Mouse (Mus musculus) stomach, embryonic 16.5 days (tissue): Measurements from ENCODE around the gene Afmid. TPM values are rescaled to one million over a fixed set of nuclear protein-coding genes. Genes with fewer than 3 reads are reported as not detected.

Source experiments
- ATAC-seq: fragments of 200-750 bp; cut with Nextera tagmentation; 2 replicates; pipeline ENCODE4 v1.8.0; 2017; ENCODE audit warnings: moderate number of reproducible peaks, moderate TSS enrichment; ENCODE audit not compliant: insufficient read depth, low FRiP score
- H3K27ac ChIP-seq: fragments of 300-500 bp; sonication (generic); 2 replicates; pipeline ENCODE4 v1.5.1; 2014; ENCODE audit warnings: low read length
- H3K27me3 ChIP-seq: fragments of 300-500 bp; sonication (generic); 2 replicates; pipeline ENCODE4 v1.6.1; 2014; ENCODE audit warnings: low read length, control low read depth, mixed read lengths; ENCODE audit not compliant: control insufficient read depth, insufficient read depth
- H3K36me3 ChIP-seq: fragments of 300-500 bp; sonication (generic); 2 replicates; pipeline ENCODE4 v1.6.1; 2014; ENCODE audit warnings: low read length; ENCODE audit not compliant: control insufficient read depth, insufficient read depth
- H3K4me1 ChIP-seq: fragments of 300-500 bp; sonication (generic); 2 replicates; pipeline ENCODE4 v1.6.1; 2014; ENCODE audit warnings: low read length, control low read depth, mixed read lengths; ENCODE audit not compliant: control insufficient read depth, insufficient read depth
- H3K4me2 ChIP-seq: fragments of 300-500 bp; sonication (generic); 2 replicates; pipeline ENCODE4 v1.6.1; 2014; ENCODE audit warnings: low read depth, low read length, mixed read lengths
- H3K4me3 ChIP-seq: fragments of 300-500 bp; sonication (generic); replicated peaks from 2 replicates; pipeline ENCODE4 v1.5.1; 2014; ENCODE audit warnings: mild to moderate bottlenecking, low read length
- H3K9ac ChIP-seq: fragments of 300-500 bp; sonication (generic); 2 replicates; pipeline ENCODE4 v1.6.1; 2014; ENCODE audit warnings: low read length
- H3K9me3 ChIP-seq: fragments of 300-500 bp; sonication (generic); replicated peaks from 2 replicates; pipeline ENCODE4 v1.6.1; 2016; ENCODE audit warnings: low read length, control low read depth; ENCODE audit not compliant: control insufficient read depth
- WGBS: fragments of 180-500 bp; shearing (Covaris S2); extraction: QIAGEN DNeasy Blood & Tissue Kit; methylation state at CpG from one replicate; pipeline ENCODE4 v1.1.7; 2014; 5-methylcytosine and 5-hydroxymethylcytosine counted together
- polyA plus RNA-seq: library from polyadenylated mRNA; unstranded; fragments of >200 nt; fragmentation: Nextera tagmentation; extraction: Ambion mirVana; gene quantifications from 2 replicates; pipeline ENCODE4 v1.2.1, GENCODE M21; 2015

Afmid gene
- polyA plus RNA-seq, result 6.8 and 8.5 TPM in 2 replicates

- WGBS, result under 1% methylated on average over 34 of the region's 34 CpGs
- Histone ChIP-seq H3K4me3 (peak within 1 kb of the TSS; percentile 55), H3K36me3 (no peaks in the 10 kb centered on the region), H3K4me2 (peak within 1 kb of the TSS; percentile 74), H3K27me3 (no peaks in the 10 kb centered on the region), H3K4me1 (peaks cover 72% of the 10 kb centered on the region), H3K9me3 (no peaks in the 10 kb centered on the region), H3K27ac (peak within 1 kb of the TSS; percentile 94), H3K9ac (peak within 1 kb of the TSS; percentile 77)
- peak; percentile 63; the same call in 1 of the 2 replicates for ATAC-seq
Measured at GRCm38 (mm10) chr11:117825333-117826101, at the start of gene Afmid, which contains the start of gene Tk1. Gene Afmid, plus strand, starts transcription at chr11:117825924. Gene Tk1, minus strand, starts transcription at chr11:117826092.

GRCm38 (mm10) chr11:117776085-117776792 is 49.5 kb upstream of the Afmid start:
- H3K36me3 ChIP-seq, result no peaks in the 10 kb centered on the region; the same call in 1 of the 2 replicates
- no peak overlapping the region for H3K9ac ChIP-seq
- no peaks in the 10 kb centered on the region for H3K27me3 ChIP-seq
- H3K4me3 ChIP-seq, result no peak overlapping the region
- H3K27ac ChIP-seq, result no peak overlapping the region
- peaks cover 22% of the 10 kb centered on the region for H3K4me1 ChIP-seq
- ATAC-seq, result no peak
- 93% methylated on average over 14 of the region's 14 CpGs for whole genome bisulfite sequencing
- H3K4me2 ChIP-seq, result no peak overlapping the region
- no peaks in the 10 kb centered on the region for H3K9me3 ChIP-seq

- Histone ChIP-seq H3K36me3 (no peaks in the 10 kb centered on the region; the same call in 1 of the 2 replicates), H3K9me3 (no peaks in the 10 kb centered on the region), H3K27ac (no peak overlapping the region), H3K4me2 (no peak overlapping the region), H3K27me3 (no peaks in the 10 kb centered on the region), H3K9ac (no peak overlapping the region), H3K4me3 (no peak overlapping the region), H3K4me1 (peaks cover 31% of the 10 kb centered on the region)
- no peak for ATAC-seq
- 83% methylated on average over 5 of the region's 5 CpGs for WGBS
Measured at GRCm38 (mm10) chr11:117777111-117777510, 48.6 kb upstream of the Afmid start.

GRCm38 (mm10) chr11:117778031-117778430 is 47.7 kb upstream of the Afmid start:
- WGBS, result 90% methylated on average over 11 of the region's 11 CpGs
- no peaks in the 10 kb centered on the region for H3K27me3 ChIP-seq
- no peaks in the 10 kb centered on the region for H3K9me3 ChIP-seq
- peaks cover 37% of the 10 kb centered on the region for H3K4me1 ChIP-seq
- H3K36me3 ChIP-seq, result no peaks in the 10 kb centered on the region; the same call in 1 of the 2 replicates
- no peak for ATAC-seq
- no peak overlapping the region for H3K9ac ChIP-seq
- no peak overlapping the region for H3K4me3 ChIP-seq
- no peak overlapping the region for H3K4me2 ChIP-seq
- H3K27ac ChIP-seq, result no peak overlapping the region

GRCm38 (mm10) chr11:117778851-117779433 is 46.8 kb upstream of the Afmid start:
- no peak for ATAC-seq
- peaks cover 43% of the 10 kb centered on the region for H3K4me1 ChIP-seq
- 46% methylated on average over 12 of the region's 12 CpGs for WGBS
- H3K4me3 ChIP-seq, result peak overlapping the region; percentile 61
- H3K4me2 ChIP-seq, result peak overlapping the region; percentile 83
- peak overlapping the region; percentile 97 for H3K27ac ChIP-seq
- no peaks in the 10 kb centered on the region for H3K27me3 ChIP-seq
- H3K9me3 ChIP-seq, result no peaks in the 10 kb centered on the region
- H3K36me3 ChIP-seq, result no peaks in the 10 kb centered on the region; the same call in 1 of the 2 replicates
- peak overlapping the region; percentile 82 for H3K9ac ChIP-seq

GRCm38 (mm10) chr11:117779434-117780198 is 46.1 kb upstream of the Afmid start:
- Histone ChIP-seq H3K9me3 (no peaks in the 10 kb centered on the region), H3K4me2 (peak overlapping the region; percentile 83), H3K4me3 (peak overlapping the region; percentile 61), H3K27ac (peak overlapping the region; percentile 97), H3K27me3 (no peaks in the 10 kb centered on the region), H3K36me3 (no peaks in the 10 kb centered on the region), H3K9ac (peak overlapping the region; percentile 82), H3K4me1 (peaks cover 43% of the 10 kb centered on the region)
- ATAC-seq, result peak; percentile 17; the same call in 1 of the 2 replicates
- 4% methylated on average over 38 of the region's 38 CpGs for WGBS

- no peaks in the 10 kb centered on the region for H3K9me3 ChIP-seq
- H3K27me3 ChIP-seq, result no peaks in the 10 kb centered on the region
- peak overlapping the region; percentile 61 for H3K4me3 ChIP-seq
- peaks cover 43% of the 10 kb centered on the region for H3K4me1 ChIP-seq
- peak overlapping the region; percentile 97 for H3K27ac ChIP-seq
- ATAC-seq, result peak; percentile 12; the same call in 1 of the 2 replicates
- peak overlapping the region; percentile 83 for H3K4me2 ChIP-seq
- WGBS, result 4% methylated on average over 17 of the region's 17 CpGs
- H3K36me3 ChIP-seq, result no peaks in the 10 kb centered on the region
- H3K9ac ChIP-seq, result peak overlapping the region; percentile 82
Measured at GRCm38 (mm10) chr11:117780199-117780515, 45.6 kb upstream of the Afmid start.

- ATAC-seq, result peak; percentile 84
- H3K27ac ChIP-seq, result peak overlapping the region; percentile 97
- WGBS, result 3% methylated on average over 19 of the region's 19 CpGs
- peak overlapping the region; percentile 83 for H3K4me2 ChIP-seq
- H3K9me3 ChIP-seq, result no peaks in the 10 kb centered on the region
- peak overlapping the region; percentile 61 for H3K4me3 ChIP-seq
- H3K27me3 ChIP-seq, result no peaks in the 10 kb centered on the region
- peaks cover 43% of the 10 kb centered on the region for H3K4me1 ChIP-seq
- no peaks in the 10 kb centered on the region for H3K36me3 ChIP-seq
- H3K9ac ChIP-seq, result peak overlapping the region; percentile 82
Measured at GRCm38 (mm10) chr11:117780582-117781111, 45.1 kb upstream of the Afmid start.
